Mouse (Mus musculus): ENCODE results near the gene Pkdrej. TPM values are rescaled to one million over a fixed set of nuclear protein-coding genes. Genes with fewer than 3 reads are reported as not detected.
"Not testable (repeated sequence)": the region's sequence is repeated elsewhere in the genome, so short reads cannot be mapped to it uniquely, and the experiment has no call there.

Pkdrej gene
- total RNA-seq (2021) = under 1 TPM; 0.68 to 0.69 TPM
- long read RNA-seq, experiment 1, full-length matches to known transcripts = 1 of 1 reads
- long read RNA-seq, experiment 1, partial matches to known transcripts = 0 of 1 reads
- long read RNA-seq, experiment 1, other reads (novel, unspliced or antisense) = 0 of 1 reads
- long read RNA-seq, experiment 2, full-length matches to known transcripts = 1 of 1 reads
- long read RNA-seq, experiment 2, partial matches to known transcripts = 0 of 1 reads
- long read RNA-seq, experiment 2, other reads (novel, unspliced or antisense) = 0 of 1 reads

- DNase-seq (ENCODE audit: low spot score) = peak; percentile 24
These were observed at the start of gene Pkdrej for GRCm38 (mm10) chr15:85821203-85822010. Gene Pkdrej (minus strand): TSS chr15:85821734.

- peak; percentile 77 for DNase-seq (ENCODE audit: low spot score)
These were observed 46.2 kb upstream of the Pkdrej start for GRCm38 (mm10) chr15:85867696-85868095.

DNA sequence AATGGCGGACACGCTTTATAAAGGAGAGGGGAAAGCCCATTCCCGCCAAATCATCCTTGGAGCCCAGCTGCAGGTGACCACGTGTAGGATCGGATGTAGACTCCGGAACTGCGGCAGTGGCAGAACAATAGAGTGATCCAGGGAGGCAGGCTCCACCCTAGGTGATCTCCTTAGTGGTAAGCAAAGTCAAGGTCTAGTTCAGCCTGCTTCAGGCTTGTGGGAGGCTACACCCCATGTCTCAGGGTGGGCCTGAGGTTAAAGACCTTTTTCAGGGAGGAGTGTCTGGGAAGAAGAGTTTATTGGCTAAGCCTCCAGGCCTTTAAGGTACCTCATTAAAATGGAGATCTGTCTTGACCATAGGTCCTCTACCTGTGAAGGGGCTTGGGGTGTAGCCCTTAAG is 44.4 kb upstream of the Pkdrej start:
- not testable (repeated sequence) for DNase-seq (ENCODE audit: low spot score)

DNA sequence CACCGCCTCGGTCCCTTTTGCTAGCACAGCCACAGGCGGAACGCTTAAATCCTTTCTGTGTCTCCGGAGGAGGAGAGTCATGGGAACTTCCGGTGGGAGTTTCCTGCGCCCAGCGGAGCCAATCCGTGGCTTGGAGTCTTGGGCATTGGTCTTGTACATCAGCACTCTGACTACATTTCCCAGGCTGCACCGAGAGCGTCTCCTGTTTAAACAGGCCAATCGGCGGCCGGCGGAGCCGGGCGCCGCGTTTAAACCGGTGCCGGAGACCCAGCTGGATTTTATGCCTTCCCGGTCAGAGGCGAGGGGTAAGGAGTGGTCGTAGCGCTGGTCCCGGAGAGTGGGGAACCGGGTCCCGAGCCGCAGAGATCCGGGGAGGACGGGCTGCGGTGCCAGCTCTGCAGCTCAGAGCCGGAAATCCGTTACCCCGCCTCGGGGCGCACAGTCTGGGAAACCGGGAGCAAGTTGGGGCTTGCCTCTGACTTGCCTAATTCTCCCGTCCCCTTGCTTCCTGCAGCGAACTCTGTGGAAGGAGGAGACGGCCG is 38.0 kb upstream of the Pkdrej start, which contains the start of gene Gtse1:
Gtse1 (plus strand) TSS at position 256 of the 542 bp plus-strand sequence.
- DNase-seq (ENCODE audit: low spot score) = peak; percentile 96

- DNase-seq (ENCODE audit: low spot score) = no peak
These were observed 37.5 kb upstream of the Pkdrej start for GRCm38 (mm10) chr15:85858980-85859489.

DNA sequence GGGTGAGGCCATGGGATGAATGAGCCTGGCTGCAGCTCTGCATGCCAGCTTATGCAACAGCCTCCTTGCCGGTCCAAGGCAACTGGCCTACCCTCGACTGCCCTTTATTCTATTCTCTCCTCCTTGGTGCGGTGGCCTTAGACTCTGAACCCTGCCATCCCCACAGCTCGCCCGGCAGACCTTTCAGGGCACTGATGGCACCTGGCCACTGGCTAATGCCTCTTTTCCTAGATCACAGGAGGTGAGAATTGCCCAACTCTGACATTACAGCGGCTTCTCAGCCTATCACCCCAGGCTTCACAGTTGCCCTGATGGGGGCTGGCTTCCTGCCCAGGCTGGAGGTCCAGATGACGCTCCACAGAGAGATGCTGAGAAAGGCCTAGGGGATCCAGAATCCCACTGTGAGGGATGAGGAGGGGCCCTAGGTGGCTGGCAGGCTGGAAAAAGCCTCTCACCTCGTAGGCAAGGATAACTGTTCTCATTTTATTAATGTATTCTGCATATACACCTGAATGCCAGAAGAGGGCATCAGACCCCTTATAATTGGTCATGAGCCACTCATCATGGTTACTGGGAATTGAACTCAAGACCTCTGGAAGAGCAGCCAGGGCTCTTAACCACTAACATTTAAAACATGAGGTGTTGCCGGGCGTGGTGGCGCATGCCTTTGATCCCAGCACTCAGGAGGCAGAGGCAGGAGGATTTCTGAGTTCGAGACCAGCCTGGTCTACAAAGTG is 30.3 kb upstream of the Pkdrej start:
- no peak for DNase-seq (ENCODE audit: low spot score)

GRCm38 (mm10) chr15:85845071-85845470 is 23.5 kb upstream of the Pkdrej start:
- no peak for DNase-seq (ENCODE audit: low spot score)

GRCm38 (mm10) chr15:85841796-85842360 is 20.3 kb upstream of the Pkdrej start:
- DNase-seq (ENCODE audit: low spot score) = peak; percentile 8

- DNase-seq (ENCODE audit: low spot score) = no peak
These were observed 19.4 kb upstream of the Pkdrej start for GRCm38 (mm10) chr15:85840983-85841382.

GRCm38 (mm10) chr15:85836887-85837286 is 15.4 kb upstream of the Pkdrej start:
- DNase-seq (ENCODE audit: low spot score) = no peak

- DNase-seq (ENCODE audit: low spot score) = no peak
These were observed 13.8 kb upstream of the Pkdrej start for GRCm38 (mm10) chr15:85835335-85835734.

DNA sequence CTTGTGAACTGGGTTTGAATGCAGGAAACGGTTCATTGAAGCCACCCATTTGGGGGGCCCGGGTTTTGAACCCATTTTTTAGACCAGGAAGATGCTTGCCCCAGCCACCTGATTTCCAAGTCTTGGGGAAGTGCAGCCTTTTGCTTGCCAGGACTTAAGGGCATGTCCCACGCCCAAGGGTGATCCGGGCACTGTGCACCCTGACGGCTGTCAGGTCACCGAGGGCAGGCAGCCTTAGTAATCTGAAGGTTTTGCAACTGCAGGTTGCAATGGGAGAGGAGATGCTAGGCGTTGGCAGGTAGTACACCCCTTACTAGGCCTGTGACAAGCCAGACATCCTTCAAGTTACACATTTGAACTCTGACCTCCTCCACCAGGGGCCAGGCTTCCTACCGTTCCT is 11.1 kb upstream of the Pkdrej start:
- DNase-seq (ENCODE audit: low spot score) = no peak

- DNase-seq (ENCODE audit: low spot score) = peak; percentile 82
These were observed 10.5 kb upstream of the Pkdrej start, which contains the start of gene Ttc38 for GRCm38 (mm10) chr15:85831954-85832590. Gene Ttc38 (plus strand): TSS chr15:85832306.

GRCm38 (mm10) chr15:85829470-85829869 is 7.9 kb upstream of the Pkdrej start:
- DNase-seq (ENCODE audit: low spot score) = no peak

DNA sequence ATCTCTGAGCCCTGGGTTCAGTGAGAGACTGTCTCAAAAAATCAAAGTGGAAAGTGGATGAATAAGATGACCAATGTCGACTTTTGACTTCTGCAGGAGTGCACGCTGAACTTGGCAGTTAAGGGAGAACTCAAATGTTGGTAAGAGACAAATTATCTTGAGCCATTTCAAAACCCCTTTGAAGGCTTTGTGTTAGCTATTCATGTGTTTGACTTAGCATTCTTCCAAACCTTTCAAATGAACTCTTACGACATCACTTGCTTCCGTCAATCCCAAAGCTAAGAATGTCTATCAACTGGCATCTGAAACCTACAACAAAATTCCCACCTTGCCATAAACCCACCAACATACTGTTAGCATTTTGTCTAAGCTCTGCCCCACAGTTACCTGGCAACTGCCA is 6.5 kb upstream of the Pkdrej start:
- no peak for DNase-seq (ENCODE audit: low spot score)

DNA sequence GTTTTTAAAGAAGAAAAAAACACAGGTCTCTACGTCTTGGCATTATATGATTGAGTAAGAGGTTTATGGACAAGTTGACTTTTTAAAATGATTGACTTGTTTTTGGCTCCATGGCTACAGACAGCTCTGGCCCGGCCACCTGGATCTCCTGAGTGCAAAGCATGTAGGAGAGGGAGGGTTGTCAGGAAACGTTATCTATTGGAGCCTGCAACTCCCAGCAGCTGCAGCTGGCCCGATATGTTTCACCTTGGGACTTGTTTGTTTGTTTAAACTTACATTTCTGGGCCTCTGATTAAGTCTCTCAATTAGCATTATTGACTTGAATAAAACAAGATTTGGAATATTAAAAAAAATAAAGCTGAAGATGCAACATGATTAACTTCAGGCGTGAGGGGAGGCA is 5.1 kb upstream of the Pkdrej start:
- DNase-seq (ENCODE audit: low spot score) = no peak

GRCm38 (mm10) chr15:85822011-85822359 is 451 bp upstream of the Pkdrej start:
- no peak for DNase-seq (ENCODE audit: low spot score)

DNA sequence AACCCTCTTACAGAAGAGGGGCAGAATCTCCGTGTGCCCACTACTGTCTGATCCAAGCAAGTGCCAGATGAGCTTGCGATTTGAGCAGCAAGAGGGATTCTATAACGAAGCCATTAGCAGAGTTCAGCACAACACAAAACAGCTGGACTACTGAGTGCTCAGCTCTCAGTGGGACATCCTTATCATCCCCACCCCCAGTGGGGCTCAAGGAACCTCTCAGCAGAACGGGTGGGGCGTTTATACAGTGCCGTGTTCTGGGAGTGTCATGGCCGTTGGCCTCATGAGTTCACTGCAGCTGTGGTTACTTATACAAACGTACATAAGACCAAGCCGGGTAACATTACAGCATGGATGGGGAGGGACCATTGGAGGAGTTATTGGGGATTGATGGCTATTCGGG is 8.1 kb downstream of the Pkdrej start:
- no peak for DNase-seq (ENCODE audit: low spot score)

GRCm38 (mm10) chr15:85811535-85812277 is 9.8 kb downstream of the Pkdrej start, which contains the start of gene Cdpf1:
Gene Cdpf1 (minus strand): TSS chr15:85811697.
- DNase-seq (ENCODE audit: low spot score) = peak; percentile 99
